Mouse (Mus musculus) adipocyte (in vitro differentiated cells): ENCODE data around the gene Iqschfp.

Experiments used
- DNase-seq: peaks from one replicate; pipeline ENCODE4 v3.0.0-alpha.2; 2016; ENCODE audit warnings: low spot score

Gene Iqschfp

DNA sequence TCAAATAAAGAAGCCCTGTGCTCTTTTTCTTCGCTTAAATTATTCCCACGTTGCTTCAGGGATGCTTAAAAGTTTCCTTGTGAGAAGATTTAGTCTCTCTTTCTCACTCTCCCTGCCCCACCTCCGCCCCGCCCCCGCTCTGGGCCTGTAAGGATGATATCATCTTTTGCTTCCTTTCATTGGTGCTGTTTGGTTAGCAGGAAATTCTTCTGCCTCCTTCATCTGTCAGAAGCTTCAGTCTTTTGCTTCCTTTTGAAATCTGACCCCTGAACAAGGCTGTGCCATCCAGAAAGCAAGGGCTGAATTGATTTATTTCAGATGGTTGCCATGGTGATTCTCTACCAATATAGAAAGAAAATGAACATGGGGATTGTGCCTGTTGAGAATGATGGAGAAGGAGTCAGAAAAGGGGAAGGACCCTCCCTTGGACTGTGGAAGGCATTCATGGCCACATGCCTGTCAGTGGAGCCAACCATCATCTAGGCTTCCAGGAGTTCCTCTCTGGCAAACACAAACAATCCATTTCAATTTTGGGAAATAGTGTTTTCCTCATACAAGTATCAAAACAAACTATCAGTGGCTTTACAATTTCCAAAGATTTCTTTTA lies 62.5 kb downstream of the Iqschfp start:
- no peak for DNase-seq

GRCm38 (mm10) chr3:67959672-67960071 lies 67.6 kb downstream of the Iqschfp start:
- DNase-seq: no peak

DNA sequence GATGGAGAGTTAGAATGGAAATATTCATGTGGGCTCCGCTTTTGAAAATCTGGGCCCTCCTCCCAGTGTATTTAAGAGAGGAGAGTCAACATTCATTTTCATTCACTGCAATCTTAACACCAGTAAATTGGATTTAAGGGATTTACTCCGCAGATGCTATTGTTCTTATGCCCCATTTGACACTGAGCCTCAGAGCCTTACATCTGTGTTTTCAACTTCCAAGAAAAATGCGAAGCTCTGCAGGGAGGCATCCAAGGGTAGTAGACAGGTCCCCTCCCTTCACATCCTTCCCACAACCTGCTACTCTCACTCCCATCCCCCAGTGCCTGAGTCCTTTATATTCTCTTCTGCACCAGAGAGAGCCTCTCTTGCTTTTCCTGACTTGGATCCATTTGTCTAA lies 68.1 kb downstream of the Iqschfp start:
- DNase-seq: no peak

- no peak for DNase-seq
These were observed 68.7 kb downstream of the Iqschfp start for GRCm38 (mm10) chr3:67960727-67961126.

GRCm38 (mm10) chr3:67961934-67962639 lies 70.1 kb downstream of the Iqschfp start:
- no peak for DNase-seq

DNA sequence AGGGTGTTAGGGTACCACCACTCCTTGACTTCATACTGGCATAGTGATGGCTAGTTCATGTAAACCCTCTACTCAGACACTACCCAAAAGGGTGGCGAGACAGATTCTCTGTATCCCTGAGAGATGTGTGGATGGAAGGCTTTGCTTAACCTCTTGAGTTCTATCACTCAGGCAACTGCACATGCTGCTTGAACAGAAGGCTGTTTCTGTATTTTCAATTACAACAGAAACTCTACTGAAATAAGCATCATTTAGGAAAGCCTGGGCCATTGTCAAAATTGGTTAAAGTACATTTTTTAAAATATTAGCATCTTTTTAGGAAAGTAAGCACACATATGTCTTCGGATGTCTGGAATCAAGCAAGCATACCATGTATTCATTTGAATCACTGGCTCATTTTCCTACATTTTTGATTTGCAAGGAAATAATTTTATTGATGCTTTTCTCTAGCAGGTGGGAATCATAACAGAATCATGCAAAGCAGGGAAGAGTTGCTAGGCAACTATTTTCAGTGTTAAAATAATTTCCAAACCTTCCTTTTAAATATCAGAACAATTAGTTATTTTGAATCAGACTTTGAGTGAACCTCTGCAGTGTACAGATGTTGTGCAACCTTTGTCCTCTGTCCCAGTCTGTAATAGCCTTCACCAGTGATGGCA lies 82.4 kb downstream of the Iqschfp start:
- DNase-seq: no peak

DNA sequence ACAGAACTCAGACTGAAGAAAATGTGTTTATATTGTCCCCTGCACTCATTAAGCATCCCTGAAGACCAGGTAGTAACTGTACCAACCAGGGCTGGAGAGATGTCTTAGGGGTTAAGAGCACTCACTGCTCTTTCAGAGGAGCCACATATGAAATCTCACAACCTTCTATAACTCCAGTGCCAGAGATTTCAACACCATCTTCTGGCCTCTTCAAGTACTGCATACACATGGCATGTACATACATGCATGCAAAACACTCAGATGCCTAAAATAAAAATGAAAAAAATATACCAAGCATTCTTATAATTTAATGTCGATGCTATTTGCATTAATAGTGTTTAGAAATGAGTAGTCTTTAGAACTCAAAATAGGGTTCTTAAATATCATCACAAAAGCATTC lies 88.0 kb downstream of the Iqschfp start:
- DNase-seq: no peak

DNA sequence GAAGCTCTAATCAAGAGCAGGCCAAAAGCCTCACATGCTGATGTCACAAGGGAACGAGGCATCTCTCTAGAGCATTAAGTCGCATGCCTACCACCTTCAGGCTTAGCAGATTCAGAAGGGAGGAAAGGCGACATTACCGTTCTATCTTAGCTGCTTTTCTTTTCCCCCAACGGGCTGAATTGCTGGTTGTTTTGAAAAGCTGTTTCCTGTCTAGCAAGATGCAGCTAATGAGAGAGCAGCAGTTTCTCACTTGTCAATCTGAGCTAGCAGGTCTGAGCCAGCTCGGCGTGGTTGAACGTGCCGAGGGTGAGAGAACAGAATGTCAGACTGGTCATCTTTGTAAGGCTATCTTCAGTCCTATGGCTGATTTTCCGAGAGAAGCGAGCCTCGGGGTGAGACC lies 91.3 kb downstream of the Iqschfp start:
- DNase-seq: no peak

DNA sequence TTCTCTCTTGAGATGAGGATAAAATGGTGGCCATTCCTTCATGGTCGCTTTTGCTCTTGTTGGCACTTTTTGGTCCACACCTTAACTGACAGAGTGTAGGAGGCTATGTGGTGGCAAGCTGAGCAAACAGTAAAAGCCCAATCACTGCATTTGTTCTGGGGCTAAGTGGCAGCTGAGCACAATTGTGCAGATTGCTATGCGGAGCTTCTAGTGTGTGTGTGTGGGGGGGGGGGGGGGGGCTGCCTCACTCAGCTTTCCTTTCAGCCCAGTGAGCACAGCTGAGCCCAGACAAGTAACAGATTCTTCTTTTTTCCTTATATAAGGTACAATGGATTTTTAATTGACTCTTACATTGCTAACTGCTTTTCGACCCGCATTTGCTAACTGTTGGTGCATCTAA lies 110.4 kb downstream of the Iqschfp start:
- no peak for DNase-seq

DNA sequence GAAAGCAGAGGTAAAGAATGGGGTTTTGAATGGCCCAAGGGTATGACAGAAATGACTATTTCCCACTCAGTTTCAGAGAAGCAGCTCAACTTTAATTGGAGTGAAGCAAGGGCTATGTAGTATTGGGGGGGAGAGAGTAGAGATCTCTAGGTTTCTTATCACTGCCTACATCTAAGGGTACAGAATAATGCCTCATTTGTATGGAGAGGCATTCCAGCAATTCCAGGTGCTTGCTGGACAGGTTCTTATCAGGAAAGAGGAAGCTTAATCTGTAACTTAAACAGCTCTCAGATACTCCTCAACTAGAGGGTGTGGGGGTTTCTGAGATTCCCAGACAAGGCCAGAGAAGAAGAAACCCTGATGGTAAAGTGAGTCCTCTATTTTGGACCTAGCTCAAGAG lies 120.3 kb downstream of the Iqschfp start:
- DNase-seq: no peak

DNA sequence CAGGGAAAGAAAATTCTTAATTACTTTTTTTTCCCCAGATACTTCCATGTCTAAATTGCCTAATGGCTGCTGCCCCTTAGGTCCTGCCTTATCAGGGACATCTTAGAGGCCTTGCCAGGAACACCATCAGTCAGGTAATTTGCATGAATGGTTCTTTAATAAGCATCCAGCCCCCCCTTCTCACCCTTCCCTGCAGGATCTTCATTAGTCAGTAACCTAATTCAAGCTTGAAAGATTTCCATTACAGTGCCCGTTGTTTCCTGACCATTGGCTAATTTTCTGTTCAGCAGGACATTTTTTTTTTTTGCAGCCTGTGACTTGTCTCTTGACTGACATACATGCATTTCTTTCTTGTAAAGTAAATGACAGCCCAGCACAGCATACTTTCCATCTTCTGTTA lies 123.8 kb downstream of the Iqschfp start:
- DNase-seq: no peak

DNA sequence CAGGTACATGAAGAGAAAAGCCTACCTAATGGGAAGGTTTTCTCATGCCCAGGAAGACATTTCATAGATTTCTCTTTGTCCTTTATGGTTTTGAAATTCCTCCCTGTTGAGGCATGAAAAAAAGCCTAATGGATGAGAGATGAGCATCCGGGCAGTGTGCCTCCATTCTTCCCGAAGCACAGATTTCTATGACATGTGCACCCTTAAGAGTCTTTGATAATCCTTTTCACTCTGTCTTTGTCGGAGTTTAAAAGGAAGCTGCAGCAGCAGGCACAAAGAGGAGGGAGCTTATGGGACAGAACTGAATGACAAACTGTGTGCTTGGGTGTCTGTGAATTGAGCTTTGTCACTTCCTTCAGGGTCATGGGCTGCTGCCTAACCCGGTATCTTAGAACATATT lies 127.4 kb downstream of the Iqschfp start:
- no peak for DNase-seq

DNA sequence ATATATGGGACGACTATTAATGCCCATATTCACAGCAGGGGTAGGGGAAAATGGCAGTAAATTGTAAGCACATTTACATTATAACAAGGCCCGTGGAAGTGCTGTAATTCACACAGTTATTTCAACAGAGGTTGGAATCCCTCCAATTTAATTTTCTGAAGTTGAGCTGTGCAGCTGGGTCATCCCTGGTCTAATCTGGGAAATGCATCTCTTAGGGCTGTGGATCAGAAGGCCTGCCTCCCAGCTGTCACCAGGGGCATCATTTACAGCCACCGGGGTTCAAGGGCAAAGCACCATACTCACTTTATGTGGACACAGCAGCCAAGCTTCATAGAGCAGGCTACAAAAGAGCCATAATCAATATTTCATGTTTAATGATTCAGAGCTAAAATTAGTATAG lies 144.1 kb downstream of the Iqschfp start:
- DNase-seq: no peak

DNA sequence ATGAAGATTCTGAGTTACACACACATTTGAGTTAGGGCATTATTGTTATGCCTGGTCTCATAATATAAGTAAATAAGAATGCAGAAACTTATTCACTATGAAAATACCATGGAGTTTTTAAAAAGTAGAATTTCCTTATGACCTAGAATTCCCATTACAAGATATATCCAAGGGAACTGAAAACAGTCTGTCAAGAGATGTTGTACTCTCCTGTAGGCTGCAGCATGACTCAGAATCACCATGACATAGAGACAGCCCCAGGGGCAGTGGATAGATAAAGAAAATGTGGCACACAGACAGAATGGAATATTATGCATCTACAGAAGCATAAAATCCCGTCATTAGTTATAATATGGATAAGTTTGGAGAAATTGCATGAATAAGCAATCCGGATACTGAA lies 150.9 kb downstream of the Iqschfp start:
- no peak for DNase-seq

GRCm38 (mm10) chr3:68045475-68046416 lies 153.7 kb downstream of the Iqschfp start:
- DNase-seq: peak; percentile 67

GRCm38 (mm10) chr3:68053538-68053937 lies 161.5 kb downstream of the Iqschfp start:
- peak; percentile 34 for DNase-seq

- no peak for DNase-seq
These were observed 163.0 kb downstream of the Iqschfp start for GRCm38 (mm10) chr3:68055071-68055470.

DNA sequence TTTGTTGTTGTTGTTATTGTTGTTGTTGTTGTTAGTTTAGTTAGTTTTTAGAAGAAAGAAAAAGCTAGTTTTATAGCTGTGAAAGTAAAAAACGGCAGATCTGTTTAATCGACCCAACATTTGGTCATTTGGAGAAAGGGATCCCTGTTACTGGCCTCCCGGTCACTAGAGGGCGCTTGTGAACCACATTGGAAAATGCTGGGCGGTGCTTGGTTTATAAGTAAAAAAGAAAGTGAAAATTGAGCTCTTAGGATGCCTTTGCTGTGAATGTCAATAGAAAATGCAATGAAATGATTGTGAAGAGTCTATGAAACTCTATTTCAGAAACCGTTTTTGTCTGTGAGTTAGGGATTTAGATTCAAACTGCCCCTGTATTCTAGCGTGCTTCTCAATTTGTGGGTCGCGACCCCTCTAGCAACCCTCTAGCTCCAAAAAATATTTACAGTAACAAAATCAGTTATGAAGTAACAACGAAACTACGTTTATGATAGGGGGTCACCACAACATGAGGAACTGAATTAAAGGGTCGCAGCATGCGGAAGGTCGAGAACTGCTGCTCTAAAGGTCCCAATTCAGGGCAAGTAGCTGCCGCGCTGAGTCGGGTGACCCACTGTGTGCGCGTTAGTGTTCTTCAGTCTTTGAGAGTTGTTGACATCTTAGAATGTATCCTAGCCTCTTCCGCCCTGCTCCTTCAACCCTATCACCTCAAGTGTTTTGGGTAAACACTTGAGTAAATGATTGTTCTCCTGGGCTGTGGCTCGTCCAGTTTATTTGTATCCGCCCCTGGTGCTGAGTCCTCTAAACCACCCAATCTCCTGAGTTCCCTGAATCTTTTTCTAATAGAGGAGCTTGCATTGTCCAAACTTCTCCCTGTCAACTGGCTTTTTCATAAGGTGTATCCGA lies 164.6 kb downstream of the Iqschfp start:
- DNase-seq: peak; percentile 85

- DNase-seq: no peak
These were observed 167.2 kb downstream of the Iqschfp start for GRCm38 (mm10) chr3:68059162-68059800.

DNA sequence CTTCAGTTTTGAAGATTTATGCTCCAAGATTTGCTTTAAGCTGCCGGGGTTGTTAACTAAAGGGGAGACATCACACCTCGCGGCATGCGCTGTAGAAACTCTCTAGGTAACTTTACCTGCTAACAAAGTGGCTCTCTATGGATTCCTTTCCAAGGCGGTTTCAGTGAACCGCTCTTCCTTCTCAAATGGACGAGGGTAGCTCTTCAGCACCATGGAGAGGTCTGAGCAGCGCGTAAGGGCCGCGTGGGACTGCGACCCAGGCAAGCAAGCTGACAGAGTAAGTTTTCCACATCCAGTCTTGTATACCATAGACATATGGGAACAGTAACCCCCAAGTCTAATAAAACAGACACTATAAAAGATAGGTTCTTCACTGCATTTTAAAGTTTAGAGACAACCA lies 172.7 kb downstream of the Iqschfp start, which contains the start of gene Schip1:
Gene Schip1, plus strand, starts transcription at position 72 of the 400 bp plus-strand sequence.
- DNase-seq: no peak
